Mouse (Mus musculus) A20 (cell line): ENCODE data around the gene Fbxo42.
"Not testable (repeated sequence)": the region's sequence is repeated elsewhere in the genome, so short reads cannot be mapped to it uniquely, and the experiment has no call there.

Experiments
- DNase-seq: peaks from one replicate; pipeline ENCODE4 v3.0.0-alpha.2; 2011; ENCODE audit warnings: low read depth, low spot score

Fbxo42 gene

DNA sequence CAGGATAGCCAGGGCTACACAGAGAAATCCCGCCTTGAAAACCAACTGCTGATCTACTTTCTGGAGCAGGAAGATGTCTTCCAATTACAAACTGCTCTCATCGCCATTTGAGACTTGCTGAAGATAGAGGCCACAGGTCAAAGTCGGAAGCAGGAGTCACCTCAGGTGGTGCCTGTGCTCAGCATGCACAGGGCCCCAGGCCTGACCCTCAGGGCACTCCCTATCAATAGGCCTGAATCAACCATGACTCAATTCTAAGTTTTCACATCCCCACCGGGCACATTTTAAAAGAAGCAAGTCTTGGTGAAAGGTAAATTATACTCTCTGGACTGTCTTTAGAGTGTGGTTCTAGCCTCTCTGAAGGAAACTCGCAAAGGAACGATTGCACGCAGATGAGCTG is 11.6 kb upstream of the Fbxo42 start:
- DNase-seq, result no peak

DNA sequence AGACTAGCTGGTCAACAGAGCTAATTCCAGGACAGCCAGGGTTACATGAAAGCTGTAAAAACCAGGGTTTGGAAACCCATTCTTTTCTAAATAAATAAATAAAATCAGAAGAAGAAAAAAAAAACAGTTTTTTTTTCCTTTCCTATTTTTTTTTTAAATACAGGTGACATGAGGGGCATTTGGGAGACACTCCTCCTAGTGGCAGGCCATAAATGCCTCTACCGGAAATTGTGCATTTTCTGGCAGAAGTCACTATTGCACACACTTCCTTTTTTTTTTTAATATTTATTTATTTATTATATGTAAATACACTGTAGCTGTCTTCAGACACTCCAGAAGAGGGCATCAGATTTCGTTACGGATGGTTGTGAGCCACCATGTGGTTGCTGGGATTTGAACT is 10.0 kb upstream of the Fbxo42 start:
- DNase-seq, result peak; percentile 60

GRCm38 (mm10) chr4:141138425-141139115 is 9.1 kb upstream of the Fbxo42 start:
- peak; percentile 60 for DNase-seq

DNA sequence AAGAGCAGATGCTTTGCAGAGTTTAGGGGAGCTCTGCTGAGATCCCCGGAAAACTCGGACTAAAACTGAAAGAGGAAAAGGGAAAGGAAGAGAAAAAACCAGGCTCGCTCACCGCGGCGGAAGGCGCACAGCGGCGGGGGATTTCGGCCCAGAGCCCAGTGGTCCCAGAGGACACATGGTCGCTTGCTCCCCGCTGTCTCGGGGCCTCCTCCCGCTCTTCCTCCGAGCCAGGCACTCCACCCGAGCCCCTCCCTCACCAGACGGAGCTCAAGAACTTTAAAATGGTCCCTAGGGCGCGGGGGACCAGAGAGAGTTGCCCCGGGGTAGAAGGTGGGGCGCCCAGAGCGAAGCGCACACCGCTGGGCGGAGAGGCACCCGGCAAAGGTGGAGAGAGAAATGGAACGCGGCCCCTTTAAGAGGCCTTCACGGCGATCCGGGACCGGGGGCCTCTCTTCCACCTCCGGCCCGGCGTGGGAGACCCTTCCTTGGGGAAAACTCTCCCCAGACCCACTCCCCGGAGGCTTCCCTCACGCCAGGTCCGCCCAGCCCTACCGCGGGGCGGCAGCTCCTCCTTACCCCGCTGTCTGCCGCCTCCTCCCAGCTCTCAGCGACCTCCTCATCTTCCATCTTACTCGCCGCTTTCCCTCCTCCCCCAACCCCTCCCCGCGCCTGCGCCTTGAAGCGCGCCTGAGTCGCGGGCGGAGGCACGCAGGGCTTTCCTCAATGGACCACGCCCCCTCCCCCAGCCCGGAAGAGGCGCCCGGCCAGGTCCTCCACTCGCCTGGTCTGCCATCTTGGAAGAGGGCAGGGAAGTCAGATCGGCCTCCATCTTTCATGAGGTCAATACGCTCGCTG is 8.4 kb upstream of the Fbxo42 start, which contains the start of gene Szrd1:
Szrd1 (minus strand) TSS at position 660 of the 855 bp plus-strand sequence.
- DNase-seq, result peak; percentile 100

DNA sequence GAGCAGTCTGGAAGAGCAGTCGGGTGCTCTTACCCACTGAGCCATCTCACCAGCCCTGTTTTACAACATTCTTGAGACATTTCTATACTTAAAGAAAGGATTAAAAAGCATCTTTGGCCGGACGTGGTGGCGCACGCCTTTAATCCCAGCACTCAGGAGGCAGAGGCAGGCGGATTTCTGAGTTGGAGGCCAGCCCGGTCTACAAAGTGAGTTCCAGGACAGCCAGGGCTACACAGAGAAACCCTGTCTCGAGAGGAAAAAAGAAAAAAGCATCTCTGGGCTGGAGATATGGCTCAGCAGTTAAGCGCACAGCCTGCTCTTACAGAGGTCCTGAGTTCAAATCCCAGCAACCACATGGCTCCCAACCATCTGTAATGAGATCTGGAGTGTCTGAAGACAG is 7.4 kb upstream of the Fbxo42 start:
- DNase-seq, result not testable (repeated sequence)

DNA sequence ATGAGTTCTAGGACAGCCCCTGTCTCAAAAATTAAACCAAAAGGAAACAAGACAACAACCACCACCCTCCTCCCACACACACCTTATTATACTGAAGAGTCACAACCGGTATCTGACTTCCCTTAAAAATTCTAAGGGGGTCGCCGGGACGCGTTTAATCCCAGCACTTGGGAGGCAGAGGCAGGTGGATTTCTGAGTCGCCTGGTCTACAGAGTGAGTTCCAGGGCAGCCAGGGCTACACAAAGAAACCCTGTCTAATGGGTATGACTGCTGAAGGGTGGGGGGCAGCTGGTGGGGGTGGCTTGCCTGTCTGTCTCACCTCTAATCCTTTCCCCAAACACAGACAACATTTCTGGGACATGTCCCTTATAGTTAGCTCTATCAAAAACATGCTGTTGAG is 6.7 kb upstream of the Fbxo42 start:
- no peak for DNase-seq

GRCm38 (mm10) chr4:141142285-141142811 is 5.4 kb upstream of the Fbxo42 start:
- DNase-seq, result peak; percentile 86

GRCm38 (mm10) chr4:141145124-141145523 is 2.6 kb upstream of the Fbxo42 start:
- not testable (repeated sequence) for DNase-seq

DNA sequence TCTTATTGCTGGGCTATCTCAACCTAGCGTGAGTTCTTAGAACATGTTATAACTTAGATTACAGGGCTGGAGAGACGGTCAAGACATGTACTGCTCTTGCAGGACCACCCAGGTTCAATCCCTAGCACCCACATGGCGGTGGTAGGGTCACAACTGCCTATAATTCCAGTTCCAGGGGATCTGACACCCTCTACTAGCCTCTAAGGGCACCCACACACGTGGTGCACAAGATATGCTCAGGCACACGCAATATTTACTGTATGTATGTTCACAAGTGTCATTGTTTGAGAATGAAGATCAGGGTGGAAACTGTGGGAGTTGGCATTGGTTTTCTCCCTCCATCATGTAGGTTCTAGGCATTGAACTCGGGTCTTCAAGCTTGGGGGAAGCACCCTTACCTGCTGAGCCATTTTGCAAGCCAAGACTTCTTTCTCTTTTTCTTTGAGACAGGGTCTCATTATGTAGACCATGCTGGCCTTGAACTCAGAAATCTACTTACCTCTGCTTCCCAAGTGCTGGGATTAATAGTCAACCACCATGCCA is 1.2 kb upstream of the Fbxo42 start:
- no peak for DNase-seq

DNA sequence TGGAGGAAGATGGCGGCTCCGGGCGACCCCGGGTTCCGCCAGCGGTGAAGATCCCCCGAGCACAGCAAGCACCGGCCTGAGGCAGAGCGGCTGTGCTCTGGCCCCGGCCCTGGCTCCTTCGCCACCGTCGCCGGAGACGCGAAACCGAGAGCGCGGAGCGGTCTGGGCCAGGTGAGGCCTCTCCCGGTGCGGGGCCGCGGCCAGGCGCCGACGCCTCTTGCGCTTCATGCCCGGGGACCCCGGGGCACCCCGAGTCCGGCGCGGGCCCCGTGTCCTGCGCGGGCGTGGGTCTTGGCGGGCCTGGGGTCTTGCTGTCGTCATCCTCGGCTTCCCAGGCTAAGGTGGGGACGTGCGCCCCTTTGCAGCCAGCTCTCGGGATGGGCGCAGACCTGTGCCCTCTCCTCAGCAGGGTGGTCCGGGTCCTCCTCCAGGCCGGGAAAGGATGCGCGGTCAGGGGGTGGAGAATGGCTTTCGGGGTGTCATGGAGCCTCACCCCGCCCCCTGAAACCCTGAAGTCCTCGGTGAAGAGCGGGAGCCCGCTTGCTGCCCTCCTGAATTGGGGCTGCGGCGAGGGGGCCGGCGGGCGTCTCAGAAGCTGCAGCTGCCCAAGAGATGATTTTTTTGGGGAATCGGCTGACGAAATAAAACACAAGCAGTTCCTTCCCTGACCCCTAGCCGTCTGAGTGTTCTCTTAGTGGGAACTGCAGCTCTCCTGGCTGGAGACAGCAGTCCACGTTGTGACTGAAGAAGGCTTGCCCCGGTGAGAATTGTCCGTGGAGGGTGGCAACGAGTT is 492 bp downstream of the Fbxo42 start:
- DNase-seq, result peak; percentile 75

- no peak for DNase-seq
These were observed 1.4 kb downstream of the Fbxo42 start for GRCm38 (mm10) chr4:141149116-141149515.

- DNase-seq, result no peak
These were observed 9.8 kb downstream of the Fbxo42 start for GRCm38 (mm10) chr4:141157485-141157884.

DNA sequence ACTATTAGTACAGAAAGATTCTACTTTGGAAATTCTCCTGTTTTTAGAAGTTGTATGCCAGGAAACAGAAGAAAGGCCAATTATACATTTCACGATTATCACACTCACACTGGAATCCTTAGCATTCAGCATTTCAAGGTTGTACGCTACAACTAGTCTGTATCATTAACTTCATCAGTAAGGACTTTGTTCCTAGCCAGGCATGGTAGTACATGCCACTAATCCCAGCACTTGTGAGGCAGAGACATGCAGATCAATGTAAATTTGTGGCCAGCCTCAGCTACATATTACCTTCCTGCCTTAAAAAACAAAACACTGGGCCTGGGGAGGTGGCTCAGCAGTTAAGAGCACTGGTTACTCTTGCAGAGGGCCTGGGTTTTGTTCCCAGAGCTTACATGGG is 10.9 kb downstream of the Fbxo42 start:
- no peak for DNase-seq

DNA sequence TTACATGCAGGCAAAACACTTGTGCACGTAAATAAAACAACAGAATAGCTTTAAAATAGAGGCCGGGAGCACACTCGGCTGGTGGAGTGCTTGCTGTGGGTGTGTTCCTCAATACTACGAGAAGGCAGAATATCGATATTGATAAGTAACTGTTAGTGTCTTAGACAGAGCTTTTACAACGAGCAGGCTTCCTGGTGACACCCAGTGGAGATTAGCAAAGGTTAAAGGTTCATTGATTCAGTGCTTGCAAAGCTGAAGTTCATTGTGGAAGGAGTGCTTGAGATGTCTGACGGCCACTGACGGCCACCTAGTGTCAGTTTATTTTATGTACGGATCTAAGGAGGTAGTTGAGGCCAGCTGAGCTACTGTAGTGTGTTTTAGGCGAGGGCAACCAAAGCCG is 11.4 kb downstream of the Fbxo42 start:
- DNase-seq, result no peak

DNA sequence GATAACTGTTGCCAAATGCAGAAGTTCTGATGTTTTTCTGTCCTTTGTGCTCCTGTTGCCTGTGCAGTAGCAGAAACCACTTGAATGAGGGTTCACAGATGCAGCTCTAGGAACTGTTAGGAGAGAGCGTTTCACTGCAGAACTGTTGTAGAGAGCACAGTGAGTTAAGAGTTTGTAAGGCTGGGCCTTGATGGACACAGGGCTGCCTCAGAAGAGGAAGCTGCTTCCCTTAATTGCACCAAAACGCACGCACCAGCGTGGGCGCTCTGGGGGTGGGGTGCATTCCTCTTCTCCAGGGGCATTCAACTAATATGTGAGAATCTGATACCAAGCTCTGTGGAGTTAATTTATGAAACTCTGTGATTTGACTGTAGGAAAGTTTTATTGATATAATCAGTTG is 12.0 kb downstream of the Fbxo42 start:
- no peak for DNase-seq

DNA sequence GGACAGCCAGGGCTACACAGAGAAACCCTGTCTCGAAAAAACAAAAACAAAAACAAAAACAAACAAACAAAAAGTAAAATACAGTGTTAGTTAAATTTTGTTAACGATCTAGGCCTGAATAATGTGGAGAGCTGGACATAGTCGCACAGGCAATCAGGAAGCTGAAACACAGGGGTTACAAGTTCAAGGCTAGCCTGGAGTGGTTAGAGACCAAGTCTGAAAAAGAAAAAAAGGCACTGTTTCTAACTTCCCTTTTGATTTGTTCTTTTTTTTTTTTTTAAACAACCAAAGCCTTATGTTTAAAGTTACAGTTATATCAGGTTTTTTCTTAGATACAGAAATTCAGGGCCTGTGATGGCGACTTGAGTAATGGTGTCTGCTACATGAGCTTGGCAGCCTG is 12.5 kb downstream of the Fbxo42 start:
- DNase-seq, result no peak

GRCm38 (mm10) chr4:141161699-141162208 is 14.0 kb downstream of the Fbxo42 start:
- no peak for DNase-seq

- DNase-seq, result no peak
These were observed 16.0 kb downstream of the Fbxo42 start for GRCm38 (mm10) chr4:141163729-141164128.

DNA sequence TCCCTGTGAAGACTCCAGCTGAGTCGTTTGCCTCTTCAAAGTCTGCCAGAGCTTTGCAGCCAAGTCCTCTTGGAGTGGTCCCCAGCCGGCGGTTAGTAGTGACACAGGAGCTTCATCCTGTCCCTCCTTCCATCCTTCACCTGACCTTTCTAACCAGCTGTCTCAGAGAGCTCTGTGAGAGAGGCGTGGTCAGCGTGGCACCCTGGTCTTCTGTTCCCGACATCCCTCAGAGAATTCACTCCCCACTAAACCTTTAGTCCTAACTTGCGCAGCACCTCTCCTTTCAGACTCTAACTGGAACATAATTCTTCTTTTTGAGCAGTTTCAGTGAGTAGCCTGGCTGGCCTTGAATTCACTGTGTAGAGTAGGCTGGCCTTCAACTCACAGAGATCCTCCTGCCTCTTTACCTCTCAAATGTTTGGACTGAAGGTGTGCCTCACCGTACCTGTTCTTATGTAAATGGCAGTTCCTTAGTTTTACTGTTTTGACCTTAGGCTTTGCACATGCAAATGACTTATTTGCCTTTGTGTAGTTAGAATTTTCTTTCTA is 18.1 kb downstream of the Fbxo42 start:
- no peak for DNase-seq

- DNase-seq, result no peak
These were observed 19.4 kb downstream of the Fbxo42 start for GRCm38 (mm10) chr4:141167156-141167555.

DNA sequence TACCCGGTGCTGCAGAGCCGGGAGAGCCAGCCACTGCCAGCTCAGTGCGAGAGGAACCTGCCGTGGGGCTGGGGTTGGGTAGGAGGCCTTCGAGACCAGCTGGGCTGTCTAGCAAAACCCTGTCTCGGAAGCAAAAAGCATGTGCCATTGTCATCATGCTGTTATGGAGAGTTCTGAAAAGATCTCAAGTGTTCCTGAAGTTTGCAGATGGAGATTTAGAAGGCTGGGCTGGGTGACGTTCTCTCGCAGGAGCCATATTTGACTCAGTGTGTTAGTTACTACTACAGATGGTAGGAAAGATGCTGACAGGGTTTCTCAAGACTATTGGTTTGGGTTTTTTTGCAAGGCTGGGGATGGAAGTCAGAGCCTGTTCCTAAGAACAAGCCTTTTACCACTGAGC is 24.4 kb downstream of the Fbxo42 start:
- no peak for DNase-seq
